ENCODE assay signal across 21 mouse cellular contexts in the genomic region with DNA sequence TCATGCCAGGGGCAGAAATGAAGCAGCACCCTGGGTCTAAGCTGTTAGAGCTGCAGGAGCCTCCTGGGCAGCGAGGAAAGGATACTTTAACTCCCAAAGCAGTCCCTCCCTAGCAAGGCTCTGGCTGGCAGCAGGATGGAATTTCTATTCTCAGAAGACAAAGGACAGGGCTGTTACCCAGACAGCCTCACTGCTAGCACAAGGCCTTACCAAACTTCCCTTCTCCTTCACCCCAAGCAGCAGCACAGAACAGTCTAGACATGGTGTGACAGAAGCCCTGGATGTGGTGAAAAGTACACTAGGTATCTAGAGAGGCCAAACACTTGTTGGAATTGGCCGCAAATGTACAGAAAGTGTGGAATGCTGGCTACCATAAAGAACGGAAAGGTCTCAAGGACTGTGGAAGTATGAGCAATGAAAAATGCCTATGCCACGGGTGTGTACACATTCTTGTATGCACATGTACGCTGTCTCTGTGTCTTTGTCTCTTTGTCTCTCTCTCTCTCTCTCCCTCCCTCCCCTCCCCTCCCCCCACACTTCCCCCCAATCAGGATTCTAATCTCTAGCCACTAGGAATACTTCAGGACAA. TPM values are rescaled to one million over a fixed set of nuclear protein-coding genes. Genes with fewer than 3 reads are reported as not detected.
A peak's percentile ranks its signal among the peaks of the same experiment; 100 is the strongest.
DNase-seq lines count a peak whose midpoint lies in the region; ATAC-seq and TF ChIP-seq lines count a peak whose summit lies in the region.
"Had no signal": no experiment of that assay in that cellular context is flagged by ENCODE, and none has a peak within 500 bp of the region (broad histone marks: within the 10 kb centered on the region; RNA-seq: fewer than 3 reads in every experiment).

No protein-coding gene starts in this region.

- peaks cover 37% of the 10 kb centered on the region; the same call in 1 of the 2 replicates for H3K36me3 ChIP-seq in heart, embryonic 10.5 days
- H3K36me3 ChIP-seq in intestine, embryonic 14.5 days (ENCODE audit: control insufficient read depth, insufficient read depth, low read length), result peaks cover 57% of the 10 kb centered on the region
- H3K36me3 ChIP-seq in intestine, postnatal 0 days (ENCODE audit: control insufficient read depth, insufficient read depth), result peaks cover 39% of the 10 kb centered on the region
- peaks cover 29% of the 10 kb centered on the region for H3K36me3 ChIP-seq in midbrain, embryonic 12.5 days
- H3K36me3 ChIP-seq in midbrain, embryonic 16.5 days (ENCODE audit: control insufficient read depth, insufficient read depth, low read length), result peaks cover 12% of the 10 kb centered on the region
- H3K36me3 ChIP-seq in heart, postnatal 0 days (replicated peaks; ENCODE audit: control insufficient read depth, insufficient read depth, low read length), result peaks cover 18% of the 10 kb centered on the region

- TF ChIP-seq EP300 in heart, postnatal 0 days (IDR thresholded peaks at IDR 0.05; ENCODE audit: low read depth), result no peak

- H3K27ac ChIP-seq in heart, embryonic 10.5 days, result peak overlapping the region; percentile 56; the same call in 1 of the 2 replicates
- no peak overlapping the region for H3K27ac ChIP-seq in intestine, embryonic 14.5 days (ENCODE audit: low read depth)
- H3K27ac ChIP-seq in intestine, postnatal 0 days (ENCODE audit: low read depth, low read length), result no peak overlapping the region
- peak overlapping the region; percentile 30; the same call in 1 of the 2 replicates for H3K27ac ChIP-seq in midbrain, embryonic 12.5 days (replicated peaks)
- H3K27ac ChIP-seq in midbrain, embryonic 16.5 days (ENCODE audit: low read length), result no peak overlapping the region
- H3K27ac ChIP-seq in heart, postnatal 0 days (ENCODE audit: low read depth), result peak overlapping the region; percentile 55
- H3K27ac ChIP-seq: forebrain, embryonic 12.5 days; hindbrain, embryonic 12.5 days; intestine, embryonic 15.5 days; kidney, embryonic 15.5 days; limb, embryonic 10.5 days; neural tube, embryonic 15.5 days had no signal

- no peak overlapping the region for H3K4me2 ChIP-seq in intestine, embryonic 14.5 days (ENCODE audit: low read length)
- H3K4me2 ChIP-seq in intestine, postnatal 0 days (replicated peaks; ENCODE audit: low read depth), result no peak overlapping the region
- no peak overlapping the region for H3K4me2 ChIP-seq in midbrain, embryonic 12.5 days (replicated peaks)
- H3K4me2 ChIP-seq in midbrain, embryonic 16.5 days (ENCODE audit: low read length), result no peak overlapping the region
- H3K4me2 ChIP-seq in heart, postnatal 0 days (ENCODE audit: low read depth, low read length), result no peak overlapping the region
- H3K4me2 ChIP-seq: forebrain, embryonic 12.5 days; hindbrain, embryonic 12.5 days; intestine, embryonic 15.5 days; kidney, embryonic 15.5 days; neural tube, embryonic 15.5 days had no signal

- 58% methylated on average over 5 of the region's 5 CpGs for WGBS in heart, embryonic 10.5 days
- 79% methylated on average over 5 of the region's 5 CpGs for WGBS in intestine, embryonic 14.5 days
- 70% methylated on average over 5 of the region's 5 CpGs for WGBS in intestine, postnatal 0 days
- 66% methylated on average over 5 of the region's 5 CpGs for WGBS in midbrain, embryonic 12.5 days
- WGBS in midbrain, embryonic 16.5 days, result 57% methylated on average over 5 of the region's 5 CpGs
- 61% methylated on average over 5 of the region's 5 CpGs for WGBS in heart, postnatal 0 days

- no peak for TF ChIP-seq CTCF in intestine, postnatal 0 days (IDR thresholded peaks at IDR 0.05; ENCODE audit: low read depth)
- TF ChIP-seq CTCF in heart, postnatal 0 days (IDR thresholded peaks at IDR 0.05; ENCODE audit: low read depth), result no peak

- H3K9me3 ChIP-seq in heart, embryonic 10.5 days, result no peaks in the 10 kb centered on the region
- H3K9me3 ChIP-seq in intestine, embryonic 14.5 days (ENCODE audit: control insufficient read depth, low read length), result no peaks in the 10 kb centered on the region
- no peaks in the 10 kb centered on the region for H3K9me3 ChIP-seq in intestine, postnatal 0 days (ENCODE audit: control insufficient read depth)
- H3K9me3 ChIP-seq in midbrain, embryonic 12.5 days, result no peaks in the 10 kb centered on the region
- no peaks in the 10 kb centered on the region for H3K9me3 ChIP-seq in midbrain, embryonic 16.5 days (replicated peaks; ENCODE audit: control insufficient read depth, low read length, poor library complexity, severe bottlenecking)
- no peaks in the 10 kb centered on the region for H3K9me3 ChIP-seq in heart, postnatal 0 days (replicated peaks; ENCODE audit: control insufficient read depth, low read length)
- H3K9me3 ChIP-seq: forebrain, embryonic 12.5 days; hindbrain, embryonic 12.5 days; intestine, embryonic 15.5 days; kidney, embryonic 15.5 days; limb, embryonic 10.5 days; neural tube, embryonic 15.5 days had no signal

- no peak for DNase-seq in heart, embryonic 10.5 days (ENCODE audit: low spot score)
- DNase-seq in heart, postnatal 14 days, result no peak
- DNase-seq in intestine, embryonic 14.5 days (ENCODE audit: low spot score), result peak; percentile 42
- DNase-seq in heart, postnatal 0 days (ENCODE audit: low spot score), result no peak
- DNase-seq: adrenal gland, adult 2 months; cerebellum, adult 2 months; cerebellum, postnatal 36 days; gastrocnemius, postnatal 14 days; kidney, postnatal 4 days; layer of hippocampus, adult 9-11 months; liver, postnatal 0 days; thymus, postnatal 36 days had no signal

- intact Hi-C loops in heart, postnatal 14 days (cut with DNase I), result no loop called here

- no peak overlapping the region for H3K4me3 ChIP-seq in heart, embryonic 10.5 days
- H3K4me3 ChIP-seq in intestine, embryonic 14.5 days (ENCODE audit: low read depth, low read length), result no peak overlapping the region
- H3K4me3 ChIP-seq in intestine, postnatal 0 days (ENCODE audit: low read depth, low read length), result no peak overlapping the region
- no peak overlapping the region for H3K4me3 ChIP-seq in midbrain, embryonic 12.5 days
- no peak overlapping the region for H3K4me3 ChIP-seq in midbrain, embryonic 16.5 days (ENCODE audit: low read depth, low read length)
- no peak overlapping the region for H3K4me3 ChIP-seq in heart, postnatal 0 days (ENCODE audit: low read depth, low read length)
- H3K4me3 ChIP-seq: forebrain, embryonic 12.5 days; hindbrain, embryonic 12.5 days; intestine, embryonic 15.5 days; kidney, embryonic 15.5 days; limb, embryonic 10.5 days; neural tube, embryonic 15.5 days had no signal

- no peaks in the 10 kb centered on the region for H3K27me3 ChIP-seq in heart, embryonic 10.5 days (ENCODE audit: insufficient read depth, poor library complexity, severe bottlenecking)
- H3K27me3 ChIP-seq in intestine, embryonic 14.5 days (replicated peaks; ENCODE audit: control insufficient read depth, insufficient read depth, low read length), result no peaks in the 10 kb centered on the region
- no peaks in the 10 kb centered on the region for H3K27me3 ChIP-seq in intestine, postnatal 0 days (replicated peaks; ENCODE audit: control insufficient read depth, insufficient read depth, low read length)
- H3K27me3 ChIP-seq in midbrain, embryonic 12.5 days, result no peaks in the 10 kb centered on the region
- H3K27me3 ChIP-seq in midbrain, embryonic 16.5 days (ENCODE audit: control insufficient read depth, insufficient read depth, low read depth, low read length), result no peaks in the 10 kb centered on the region
- no peaks in the 10 kb centered on the region for H3K27me3 ChIP-seq in heart, postnatal 0 days (ENCODE audit: control insufficient read depth, insufficient read depth, low read length)
- H3K27me3 ChIP-seq: forebrain, embryonic 12.5 days; hindbrain, embryonic 12.5 days; intestine, embryonic 15.5 days; kidney, embryonic 15.5 days; neural tube, embryonic 15.5 days had no signal

- no peak overlapping the region for H3K9ac ChIP-seq in intestine, embryonic 14.5 days (ENCODE audit: low read length)
- no peak overlapping the region for H3K9ac ChIP-seq in intestine, postnatal 0 days (ENCODE audit: low read depth, low read length)
- no peak overlapping the region for H3K9ac ChIP-seq in midbrain, embryonic 12.5 days (replicated peaks)
- H3K9ac ChIP-seq in midbrain, embryonic 16.5 days (ENCODE audit: low read depth, low read length), result no peak overlapping the region
- no peak overlapping the region for H3K9ac ChIP-seq in heart, postnatal 0 days (replicated peaks; ENCODE audit: low read depth, low read length)
- H3K9ac ChIP-seq: forebrain, embryonic 12.5 days; hindbrain, embryonic 12.5 days; intestine, embryonic 15.5 days; kidney, embryonic 15.5 days; liver, postnatal 0 days; neural tube, embryonic 15.5 days had no signal

- ATAC-seq in intestine, embryonic 14.5 days (replicated peaks; ENCODE audit: low FRiP score, low TSS enrichment, low read depth), result no peak
- ATAC-seq in intestine, postnatal 0 days, result no peak
- ATAC-seq in midbrain, embryonic 12.5 days (ENCODE audit: low FRiP score, low read depth), result peak; percentile 23; the same call in 1 of the 2 replicates
- ATAC-seq in midbrain, embryonic 16.5 days, result no peak
- no peak for ATAC-seq in heart, postnatal 0 days (ENCODE audit: insufficient read depth, low read depth)
- ATAC-seq: intestine, embryonic 15.5 days; liver, postnatal 0 days had no signal

- peaks cover 19% of the 10 kb centered on the region for H3K4me1 ChIP-seq in heart, embryonic 10.5 days
- H3K4me1 ChIP-seq in intestine, embryonic 14.5 days (replicated peaks; ENCODE audit: control insufficient read depth, insufficient read depth, low read length), result no peaks in the 10 kb centered on the region
- H3K4me1 ChIP-seq in intestine, postnatal 0 days (replicated peaks; ENCODE audit: control insufficient read depth, insufficient read depth, low read length), result no peaks in the 10 kb centered on the region
- H3K4me1 ChIP-seq in midbrain, embryonic 12.5 days, result peaks cover 11% of the 10 kb centered on the region
- no peaks in the 10 kb centered on the region for H3K4me1 ChIP-seq in midbrain, embryonic 16.5 days (ENCODE audit: control insufficient read depth, insufficient read depth, low read length)
- peaks cover 8% of the 10 kb centered on the region; the same call in 1 of the 2 replicates for H3K4me1 ChIP-seq in heart, postnatal 0 days (ENCODE audit: control insufficient read depth, insufficient read depth)
- H3K4me1 ChIP-seq: intestine, embryonic 15.5 days; kidney, embryonic 15.5 days; limb, embryonic 10.5 days had no signal

RNA-seq across cellular contexts. Expression of a gene that starts 18.7 kb away (rescaled TPM):
- polyA plus RNA-seq in heart, embryonic 10.5 days (2016; fragmentation: Nextera tagmentation; extraction: Ambion mirVana), result 243 and 263 TPM in 2 replicates
- 100 to 1,000 TPM; 135 to 140 TPM for total RNA-seq in heart, postnatal 14 days (2021)
- polyA plus RNA-seq in intestine, embryonic 14.5 days (2014; fragmentation: Nextera tagmentation; extraction: Ambion mirVana), result 277 and 279 TPM in 2 replicates
- 144 and 152 TPM in 2 replicates for polyA plus RNA-seq in intestine, postnatal 0 days (2015; fragmentation: Nextera tagmentation; extraction: Ambion mirVana)
- polyA plus RNA-seq in midbrain, embryonic 12.5 days (2016; fragmentation: Nextera tagmentation; extraction: Ambion mirVana), result 205 and 209 TPM in 2 replicates
- polyA plus RNA-seq in midbrain, embryonic 16.5 days (2015; fragmentation: Nextera tagmentation; extraction: Ambion mirVana), result 170 and 172 TPM in 2 replicates
- total RNA-seq in heart, postnatal 0 days (2014; rRNA removed; ENCODE audit: low replicate concordance), result 136 and 146 TPM in 2 replicates
- 140 and 141 TPM in 2 replicates for polyA plus RNA-seq in heart, postnatal 0 days (2015; fragmentation: Nextera tagmentation; extraction: Ambion mirVana)

Comparison
In these comparisons a context has a peak if more than half of its experiments do, and no peak if none do; other contexts are left out.
1. H3K27ac ChIP-seq: peak in heart, embryonic 10.5 days (single experiment), midbrain, embryonic 12.5 days (single experiment) and heart, postnatal 0 days (single experiment); none in intestine, embryonic 14.5 days (single experiment), intestine, postnatal 0 days (single experiment) and midbrain, embryonic 16.5 days (single experiment).